Comparison of ENCODE assay signal across 28 mouse cellular contexts in the genomic region with DNA sequence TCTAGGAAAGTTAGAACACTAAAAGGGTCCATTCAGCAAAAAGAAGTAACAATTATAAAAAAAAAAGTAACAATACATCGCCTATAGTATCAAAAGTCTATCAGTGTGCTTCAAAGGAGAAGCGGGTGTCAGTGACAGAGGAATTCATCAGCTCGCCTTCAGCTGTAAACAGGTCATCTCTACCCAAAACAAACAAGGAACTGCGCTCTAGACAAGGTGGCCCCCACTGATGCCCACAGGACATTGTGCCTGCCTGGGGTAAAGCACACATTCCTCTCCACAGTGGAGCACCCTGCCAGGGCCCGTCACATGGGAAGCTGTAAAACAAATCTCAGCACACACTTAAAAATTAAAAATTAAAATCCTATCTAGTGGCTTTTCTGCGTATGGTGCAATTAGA.
"Had no signal": no experiment of that assay in that cellular context is flagged by ENCODE, and none has a peak within 500 bp of the region (broad histone marks: within the 10 kb centered on the region; RNA-seq: fewer than 3 reads in every experiment).

No protein-coding gene starts in this region.

- DNase-seq: cerebellum, adult 2 months; cerebellum, adult 8-10 months; cerebellum, adult 9-10 months; cerebellum, adult 9-11 months; cerebellum, postnatal 10 days; cerebellum, postnatal 14 days; cerebellum, postnatal 25 days; cerebellum, postnatal 36 days; embryo, embryonic 11 days; forebrain, postnatal 0 days; gastrocnemius, adult 2 months; gastrocnemius, postnatal 10 days; gastrocnemius, postnatal 14 days; gastrocnemius, postnatal 25 days; gastrocnemius, postnatal 36 days; heart, adult 18-20 months; heart, adult 2 months had no signal

- H3K9me3 ChIP-seq: embryonic facial prominence, embryonic 10.5 days; embryonic facial prominence, embryonic 12.5 days; embryonic facial prominence, embryonic 13.5 days; embryonic facial prominence, embryonic 15.5 days; forebrain, embryonic 10.5 days; forebrain, embryonic 12.5 days; forebrain, embryonic 13.5 days; forebrain, embryonic 15.5 days had no signal

- H3K27ac ChIP-seq: embryonic facial prominence, embryonic 10.5 days; embryonic facial prominence, embryonic 12.5 days; embryonic facial prominence, embryonic 13.5 days; embryonic facial prominence, embryonic 15.5 days; forebrain, embryonic 10.5 days; forebrain, embryonic 12.5 days; forebrain, embryonic 13.5 days; forebrain, embryonic 15.5 days; gastrocnemius, adult 2 months; heart, adult 2 months had no signal

- H3K27me3 ChIP-seq: embryonic facial prominence, embryonic 12.5 days; embryonic facial prominence, embryonic 13.5 days; embryonic facial prominence, embryonic 15.5 days; forebrain, embryonic 12.5 days; forebrain, embryonic 13.5 days; forebrain, embryonic 15.5 days had no signal

- ATAC-seq: forebrain, embryonic 13.5 days; forebrain, embryonic 14.5 days; forebrain, embryonic 15.5 days; forebrain, embryonic 16.5 days; forebrain, postnatal 0 days had no signal

- H3K4me1 ChIP-seq: embryonic facial prominence, embryonic 10.5 days; embryonic facial prominence, embryonic 12.5 days had no signal

- H3K4me3 ChIP-seq: embryonic facial prominence, embryonic 10.5 days; embryonic facial prominence, embryonic 12.5 days; embryonic facial prominence, embryonic 13.5 days; embryonic facial prominence, embryonic 15.5 days; erythroblast, embryonic 14.5 days; forebrain, embryonic 10.5 days; forebrain, embryonic 12.5 days; forebrain, embryonic 13.5 days; forebrain, embryonic 15.5 days; gastrocnemius, adult 2 months; heart, adult 2 months had no signal
